ENCODE assay signal across 27 mouse cellular contexts in the genomic region with DNA sequence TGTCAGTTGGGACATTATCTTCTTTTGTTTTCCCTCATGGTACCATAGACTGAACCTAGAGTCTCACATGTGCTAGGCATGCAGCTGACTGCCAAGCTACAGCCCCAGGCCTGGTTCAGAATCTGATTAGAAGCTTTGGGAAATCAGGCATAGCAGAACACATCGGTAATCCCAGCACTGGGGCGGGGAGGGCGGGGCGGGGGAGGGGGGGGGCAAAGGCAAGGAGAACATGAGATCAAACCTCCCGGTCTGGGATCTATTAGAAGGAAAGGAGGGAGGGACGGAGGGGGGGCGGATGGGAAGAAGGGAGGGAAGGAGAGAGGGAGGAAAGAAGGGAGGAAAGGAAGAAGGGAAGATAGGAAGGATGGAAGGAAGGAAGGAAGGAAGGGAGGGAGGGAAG.
DNase-seq lines count a peak whose midpoint lies in the region; ATAC-seq and TF ChIP-seq lines count a peak whose summit lies in the region.
"Had no signal": no experiment of that assay in that cellular context is flagged by ENCODE, and none has a peak within 500 bp of the region (broad histone marks: within the 10 kb centered on the region; RNA-seq: fewer than 3 reads in every experiment).

No protein-coding gene starts in this region.

- peaks cover 27% of the 10 kb centered on the region for H3K4me1 ChIP-seq in forebrain, embryonic 10.5 days
- H3K4me1 ChIP-seq in forebrain, embryonic 14.5 days (ENCODE audit: control insufficient read depth, insufficient read depth, low read length): no peaks in the 10 kb centered on the region
- H3K4me1 ChIP-seq in embryonic facial prominence, embryonic 10.5 days: peaks cover 26% of the 10 kb centered on the region
- H3K4me1 ChIP-seq in embryonic facial prominence, embryonic 13.5 days: peaks cover 21% of the 10 kb centered on the region
- H3K4me1 ChIP-seq in limb, embryonic 12.5 days (replicated peaks): peaks cover 26% of the 10 kb centered on the region
- no peaks in the 10 kb centered on the region for H3K4me1 ChIP-seq in cerebellum, adult 2 months (ENCODE audit: control insufficient read depth, insufficient read depth, low read length)
- H3K4me1 ChIP-seq: forebrain, embryonic 13.5 days; heart, embryonic 10.5 days; heart, embryonic 13.5 days had no signal

- 0 out of 2 replicates have a peak overlapping the region, but pooled peaks have one; percentile 48 for H3K27ac ChIP-seq in forebrain, embryonic 10.5 days
- no peak overlapping the region for H3K27ac ChIP-seq in forebrain, embryonic 14.5 days (ENCODE audit: low read depth, low read length)
- peak overlapping the region; percentile 54 for H3K27ac ChIP-seq in embryonic facial prominence, embryonic 10.5 days (replicated peaks)
- peak overlapping the region; percentile 74; the same call in 1 of the 2 replicates for H3K27ac ChIP-seq in embryonic facial prominence, embryonic 13.5 days
- peak overlapping the region; percentile 50; the same call in 1 of the 2 replicates for H3K27ac ChIP-seq in limb, embryonic 12.5 days
- H3K27ac ChIP-seq in cerebellum, adult 2 months (ENCODE audit: insufficient read depth, low read length): no peak overlapping the region
- H3K27ac ChIP-seq: forebrain, embryonic 13.5 days; heart, adult 2 months; heart, embryonic 10.5 days; heart, embryonic 13.5 days; hindbrain, embryonic 14.5 days; hindbrain, postnatal 0 days had no signal

- TF ChIP-seq POLR2A in cerebellum, adult 2 months (IDR thresholded peaks at IDR 0.05; ENCODE audit: borderline replicate concordance, insufficient read depth, low read length): no peak

- no peak overlapping the region for H3K4me3 ChIP-seq in forebrain, embryonic 10.5 days
- no peak overlapping the region for H3K4me3 ChIP-seq in forebrain, embryonic 14.5 days (ENCODE audit: low read depth, low read length)
- no peak overlapping the region for H3K4me3 ChIP-seq in embryonic facial prominence, embryonic 10.5 days
- no peak overlapping the region for H3K4me3 ChIP-seq in embryonic facial prominence, embryonic 13.5 days
- no peak overlapping the region for H3K4me3 ChIP-seq in limb, embryonic 12.5 days (replicated peaks)
- H3K4me3 ChIP-seq in cerebellum, adult 2 months (replicated peaks; ENCODE audit: insufficient read depth, low read depth, low read length): no peak overlapping the region
- H3K4me3 ChIP-seq: forebrain, embryonic 13.5 days; heart, adult 2 months; heart, embryonic 10.5 days; heart, embryonic 13.5 days had no signal

- no peak overlapping the region for H3K4me2 ChIP-seq in forebrain, embryonic 14.5 days (ENCODE audit: low read length)
- H3K4me2 ChIP-seq in embryonic facial prominence, embryonic 13.5 days: no peak overlapping the region
- no peak overlapping the region for H3K4me2 ChIP-seq in limb, embryonic 12.5 days
- H3K4me2 ChIP-seq: forebrain, embryonic 13.5 days; heart, embryonic 13.5 days; hindbrain, embryonic 14.5 days had no signal

- DNase-seq in forebrain, embryonic 10.5 days (ENCODE audit: extremely low spot score, low spot score): no peak
- DNase-seq in forebrain, embryonic 14.5 days (ENCODE audit: low spot score): no peak
- DNase-seq in embryonic facial prominence, embryonic 10.5 days (ENCODE audit: low spot score): peak; percentile 58
- no peak for DNase-seq in cerebellum, adult 2 months
- DNase-seq: adrenal gland, postnatal 10 days; adrenal gland, postnatal 36 days; B cell, adult 2 months; cerebellum, adult 18-20 months; cerebellum, adult 9-11 months; cerebellum, postnatal 25 days; gastrocnemius, postnatal 25 days; heart, adult 2 months; heart, postnatal 14 days; heart, postnatal 4 days had no signal

- no peaks in the 10 kb centered on the region for H3K9me3 ChIP-seq in forebrain, embryonic 10.5 days
- H3K9me3 ChIP-seq in forebrain, embryonic 14.5 days (replicated peaks; ENCODE audit: control insufficient read depth, low read length): no peaks in the 10 kb centered on the region
- no peaks in the 10 kb centered on the region for H3K9me3 ChIP-seq in embryonic facial prominence, embryonic 10.5 days
- H3K9me3 ChIP-seq in embryonic facial prominence, embryonic 13.5 days: no peaks in the 10 kb centered on the region
- H3K9me3 ChIP-seq in limb, embryonic 12.5 days: no peaks in the 10 kb centered on the region
- H3K9me3 ChIP-seq: forebrain, embryonic 13.5 days; heart, embryonic 10.5 days; heart, embryonic 13.5 days had no signal

- no peaks in the 10 kb centered on the region for H3K36me3 ChIP-seq in forebrain, embryonic 10.5 days (replicated peaks)
- H3K36me3 ChIP-seq in forebrain, embryonic 14.5 days (ENCODE audit: control insufficient read depth, insufficient read depth, low read length): no peaks in the 10 kb centered on the region
- H3K36me3 ChIP-seq in embryonic facial prominence, embryonic 10.5 days (replicated peaks): no peaks in the 10 kb centered on the region
- H3K36me3 ChIP-seq in embryonic facial prominence, embryonic 13.5 days: no peaks in the 10 kb centered on the region
- H3K36me3 ChIP-seq in limb, embryonic 12.5 days: no peaks in the 10 kb centered on the region
- H3K36me3 ChIP-seq: G1E; heart, embryonic 10.5 days; heart, embryonic 13.5 days had no signal

- no peak overlapping the region for H3K9ac ChIP-seq in forebrain, embryonic 14.5 days (ENCODE audit: low read length)
- no peak overlapping the region for H3K9ac ChIP-seq in embryonic facial prominence, embryonic 13.5 days
- no peak overlapping the region for H3K9ac ChIP-seq in limb, embryonic 12.5 days (replicated peaks)
- H3K9ac ChIP-seq: forebrain, embryonic 13.5 days; heart, embryonic 13.5 days; hindbrain, embryonic 14.5 days had no signal

- 33% methylated on average over 4 of the region's 7 CpGs for WGBS in forebrain, embryonic 10.5 days
- WGBS in forebrain, embryonic 14.5 days: 63% methylated on average over 6 of the region's 7 CpGs
- 52% methylated on average over 6 of the region's 7 CpGs for WGBS in embryonic facial prominence, embryonic 10.5 days
- 16% methylated on average over 5 of the region's 7 CpGs for WGBS in embryonic facial prominence, embryonic 13.5 days
- WGBS in limb, embryonic 12.5 days: 57% methylated on average over 7 of the region's 7 CpGs
- 69% methylated on average over 6 of the region's 7 CpGs for WGBS in cerebellum, adult 2 months

- no peak for ATAC-seq in forebrain, embryonic 14.5 days
- no peak for ATAC-seq in embryonic facial prominence, embryonic 13.5 days (ENCODE audit: insufficient number of reproducible peaks, insufficient read depth, low FRiP score, low TSS enrichment, low read depth)
- ATAC-seq in limb, embryonic 12.5 days (ENCODE audit: insufficient number of reproducible peaks, insufficient read depth, low FRiP score, low TSS enrichment, low read depth): no peak
- ATAC-seq in erythroid progenitor cell, adult 5-6 weeks (replicated peaks; ENCODE audit: low FRiP score, poor library complexity, severe bottlenecking): no peak
- ATAC-seq: forebrain, embryonic 13.5 days; hindbrain, postnatal 0 days; inflammation-experienced regulatory T-cells, adult 6 months; intestine, embryonic 16.5 days; Patski had no signal

- TF ChIP-seq CTCF in cerebellum, adult 2 months (IDR thresholded peaks at IDR 0.05; ENCODE audit: borderline replicate concordance, insufficient read depth, low read depth, low read length): no peak

- 0 out of 2 replicates have a peak, but pooled peaks cover 4% of the 10 kb centered on the region for H3K27me3 ChIP-seq in forebrain, embryonic 10.5 days (ENCODE audit: poor library complexity, severe bottlenecking)
- no peaks in the 10 kb centered on the region for H3K27me3 ChIP-seq in forebrain, embryonic 14.5 days (replicated peaks; ENCODE audit: control insufficient read depth, insufficient read depth, low read length)
- no peaks in the 10 kb centered on the region; the same call in 1 of the 2 replicates for H3K27me3 ChIP-seq in embryonic facial prominence, embryonic 10.5 days (replicated peaks; ENCODE audit: low read depth, poor library complexity, severe bottlenecking)
- H3K27me3 ChIP-seq in embryonic facial prominence, embryonic 13.5 days: no peaks in the 10 kb centered on the region
- no peaks in the 10 kb centered on the region for H3K27me3 ChIP-seq in limb, embryonic 12.5 days
- no peaks in the 10 kb centered on the region for H3K27me3 ChIP-seq in cerebellum, adult 2 months (ENCODE audit: control insufficient read depth, insufficient read depth, low read length)
- H3K27me3 ChIP-seq: CH12.LX; forebrain, embryonic 13.5 days; heart, embryonic 13.5 days had no signal

Comparison
In these comparisons a context has a peak if more than half of its experiments do, and no peak if none do; other contexts are left out.
1. H3K27ac ChIP-seq: peak in forebrain, embryonic 10.5 days (single experiment), embryonic facial prominence, embryonic 10.5 days (single experiment), embryonic facial prominence, embryonic 13.5 days (single experiment) and limb, embryonic 12.5 days (single experiment); none in forebrain, embryonic 14.5 days (single experiment) and cerebellum, adult 2 months (single experiment).